Mouse (Mus musculus) left cerebral cortex, postnatal 36 days (tissue): ENCODE data around the gene Ell2. TPM values are rescaled to one million over a fixed set of nuclear protein-coding genes. Genes with fewer than 3 reads are reported as not detected.
"Not testable (repeated sequence)": the region's sequence is repeated elsewhere in the genome, so short reads cannot be mapped to it uniquely, and the experiment has no call there.

Source experiments
- DNase-seq, 2 experiments: peaks; one replicate each; pipeline ENCODE4 v3.0.0; 2021 to 2022; ENCODE audit warnings: low spot score in 2 of 2, mixed read lengths in 1 of 2
- intact Hi-C: fragments of 180-260 bp; cut with DNase I; formaldehyde crosslinking; loops from one replicate; pipeline ENCODE4 v1.15.1; 2025
- total RNA-seq, 2 experiments: library from RNA; stranded (reverse); gene quantifications; 2 replicates each; pipeline ENCODE4 v1.2.3; 2021

Gene Ell2
- total RNA-seq = 10 to 100 TPM; 42.6 to 52.3 TPM

DNA sequence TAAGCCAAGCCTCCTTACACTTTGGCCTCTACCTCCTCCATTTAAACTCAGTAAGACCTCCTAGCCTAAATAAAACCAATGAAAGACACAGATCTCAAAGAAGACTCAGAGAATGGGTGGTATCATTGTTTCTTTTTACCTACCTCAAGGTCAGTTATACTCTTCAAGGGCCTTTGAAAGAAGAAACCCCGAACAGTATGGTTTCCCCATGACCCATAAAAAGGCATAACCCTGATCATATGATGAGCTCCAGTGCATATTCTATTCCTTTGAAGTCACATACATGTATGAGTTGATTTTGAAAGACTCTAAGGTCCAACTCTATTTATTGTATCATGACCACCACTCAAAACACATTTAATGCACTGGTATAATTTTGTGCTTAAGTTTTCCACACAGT, at the start of gene Ell2:
TSS of gene Ell2 (plus strand) at position 301 of the 400 bp plus-strand sequence.
- DNase-seq = no peak
- intact Hi-C loops = loop anchor here (5.0 kb wide), 1 partner anchor 46 kb away; no protein-coding TSS in a partner anchor

DNA sequence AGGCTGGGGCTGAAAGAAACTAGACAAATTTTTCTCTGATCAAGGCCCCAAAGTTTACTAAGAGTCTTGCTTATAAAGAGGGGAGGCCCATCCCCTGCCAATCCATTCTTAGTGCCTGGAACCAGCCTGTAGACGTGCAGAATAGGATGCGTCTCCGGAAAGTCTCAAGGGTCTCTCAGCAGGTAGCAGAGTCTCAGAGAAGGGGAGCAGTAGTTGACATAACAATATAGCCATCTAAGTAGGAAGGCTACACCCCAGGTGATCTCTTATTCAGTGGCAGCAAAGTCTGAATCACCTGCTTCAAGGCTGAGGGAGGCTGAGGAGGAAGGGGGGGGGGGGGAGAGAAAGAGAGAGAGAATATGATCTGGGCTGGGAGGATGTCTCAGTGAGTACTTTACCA, 21.1 kb upstream of the Ell2 start:
- intact Hi-C loops = no loop called here
- DNase-seq = no peak

DNA sequence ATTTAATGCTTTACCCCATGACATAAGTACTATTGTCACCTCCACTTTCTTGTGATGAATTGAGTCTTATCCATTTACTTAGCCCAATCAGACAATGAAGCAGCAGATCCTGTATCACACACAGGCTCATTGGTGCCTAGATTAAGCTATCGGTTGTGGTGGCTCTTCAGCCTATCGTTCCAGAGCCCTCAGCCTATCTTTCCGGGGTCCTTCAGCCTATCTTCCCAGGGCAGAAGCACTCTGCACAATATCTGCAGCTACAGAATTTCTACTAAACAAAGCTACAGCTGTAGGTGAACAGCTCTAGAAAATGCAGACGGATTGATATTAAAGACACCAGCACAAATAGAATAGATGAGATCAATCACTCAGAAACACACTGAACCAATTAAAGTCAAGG, 19.6 kb upstream of the Ell2 start:
- DNase-seq = no peak
- intact Hi-C loops = no loop called here

DNA sequence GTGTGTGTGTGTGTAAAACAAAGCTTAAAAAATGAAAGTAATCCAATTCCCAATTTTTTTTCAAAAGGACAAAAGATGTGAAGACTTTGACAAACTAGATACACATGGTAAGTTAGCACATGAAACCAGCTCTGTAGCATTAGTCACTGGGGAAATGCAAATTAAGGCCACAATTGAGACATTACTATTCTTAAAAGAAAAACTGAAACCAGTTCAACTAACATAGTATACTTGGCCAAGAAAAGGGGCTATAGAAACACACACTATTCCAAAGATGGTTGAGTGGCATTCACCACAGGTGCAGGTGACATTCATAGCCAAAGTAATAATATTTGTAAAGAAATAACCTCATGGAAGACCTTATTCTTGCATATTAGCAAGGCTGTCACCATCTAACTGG, 14.9 kb upstream of the Ell2 start:
- intact Hi-C loops = no loop called here
- no peak for DNase-seq

GRCm38 (mm10) chr13:75693081-75693480, 13.5 kb upstream of the Ell2 start:
- intact Hi-C loops = no loop called here
- no peak for DNase-seq

- DNase-seq = no peak
- intact Hi-C loops = no loop called here
Measured at GRCm38 (mm10) chr13:75702814-75703213, 3.7 kb upstream of the Ell2 start.

DNA sequence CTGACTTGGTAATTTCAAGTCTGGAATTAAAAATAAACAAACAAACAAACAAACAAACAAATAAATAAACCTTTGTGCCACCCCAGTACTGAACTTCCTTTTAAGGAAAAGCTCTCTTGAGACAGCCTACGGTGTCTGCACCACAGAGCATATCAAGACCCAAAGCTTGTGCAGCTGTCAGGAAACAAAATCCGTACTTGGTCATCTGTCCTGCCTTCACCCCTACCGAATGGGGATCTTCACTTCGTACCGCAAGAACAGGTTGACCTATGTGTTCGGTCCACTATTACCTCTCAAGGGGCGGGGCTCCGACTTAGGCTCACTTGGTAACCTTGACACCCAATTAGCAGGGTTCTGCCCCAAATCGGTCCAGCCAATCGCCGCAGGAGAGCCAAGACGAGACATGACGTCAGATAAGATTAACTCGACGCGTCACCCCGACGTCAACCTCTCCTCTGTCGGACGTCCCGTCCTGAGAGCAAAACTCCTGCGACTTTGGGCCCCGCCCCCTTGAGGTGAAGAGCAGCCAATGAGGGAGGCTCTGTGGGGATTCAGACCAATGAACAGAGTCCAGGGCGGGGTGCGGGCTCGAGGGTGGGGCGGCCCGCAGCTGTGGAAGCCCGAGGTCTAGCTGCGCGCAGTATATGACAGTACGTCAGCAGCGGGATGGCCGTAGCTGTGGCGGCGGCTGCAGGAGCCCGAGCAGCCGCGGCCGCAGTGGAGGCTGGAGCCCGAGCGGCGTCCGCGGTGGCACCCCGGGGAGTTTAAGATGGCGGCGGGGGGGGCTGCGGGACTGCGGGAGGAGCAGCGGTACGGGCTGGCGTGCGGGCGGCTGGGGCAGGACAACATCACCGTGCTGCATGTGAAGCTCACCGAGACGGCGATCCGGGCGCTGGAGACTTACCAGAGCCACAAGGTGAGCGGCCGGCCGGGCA, 592 bp downstream of the Ell2 start:
- intact Hi-C loops = loop anchor here (5.0 kb wide), 1 partner anchor 45 kb away; no protein-coding TSS in a partner anchor
- peak; percentile 86 to 87 for DNase-seq

DNA sequence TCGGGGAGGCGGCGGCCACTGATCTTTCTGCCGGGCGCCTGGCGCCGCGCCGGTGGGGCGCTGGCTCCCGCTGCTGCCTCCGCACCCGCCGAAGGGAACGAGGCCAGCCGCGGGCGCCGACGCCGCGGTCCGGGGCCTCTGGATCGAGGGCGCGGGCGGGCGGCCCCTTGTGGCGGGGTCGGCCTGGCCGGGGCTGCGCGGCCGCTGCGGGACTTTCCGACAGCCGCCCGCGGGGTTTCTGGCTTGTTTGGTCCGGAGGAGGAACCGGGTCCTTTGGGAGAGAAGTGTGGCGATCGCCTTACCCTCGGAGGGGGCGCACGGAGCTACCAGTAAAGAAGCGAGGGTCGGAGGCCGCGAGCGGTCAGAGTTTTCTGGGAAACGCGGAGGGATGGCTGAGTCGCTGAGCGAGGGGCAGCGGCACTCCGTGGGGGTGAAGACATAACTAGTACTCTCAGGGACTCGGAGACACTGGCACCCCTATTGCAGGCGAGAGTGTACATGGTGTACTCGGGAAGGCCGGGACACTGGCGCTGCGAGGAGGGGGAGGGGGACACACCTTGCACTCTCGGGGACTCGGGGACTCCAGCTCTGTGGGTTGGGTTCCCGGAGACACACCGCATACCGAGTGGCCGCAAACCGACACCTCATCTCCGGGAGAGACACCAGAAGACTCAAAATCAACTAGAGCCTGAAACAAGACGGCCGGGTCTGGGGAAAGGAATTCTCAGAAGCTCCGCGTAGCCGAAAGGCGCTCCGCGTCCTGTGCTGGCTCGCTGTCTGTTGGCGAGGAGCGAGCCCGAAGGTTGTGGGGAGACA, 1.5 kb downstream of the Ell2 start:
- intact Hi-C loops = loop anchor here (5.0 kb wide), 1 partner anchor 44 kb away; no protein-coding TSS in a partner anchor

GRCm38 (mm10) chr13:75708637-75709002, 2.1 kb downstream of the Ell2 start:
- intact Hi-C loops = loop anchor here (5.0 kb wide), 1 partner anchor 44 kb away; no protein-coding TSS in a partner anchor
- no peak for DNase-seq

More for the DNA sequence above, 1.5 kb downstream of the Ell2 start:
- DNase-seq = peak; percentile 67 to 69

DNA sequence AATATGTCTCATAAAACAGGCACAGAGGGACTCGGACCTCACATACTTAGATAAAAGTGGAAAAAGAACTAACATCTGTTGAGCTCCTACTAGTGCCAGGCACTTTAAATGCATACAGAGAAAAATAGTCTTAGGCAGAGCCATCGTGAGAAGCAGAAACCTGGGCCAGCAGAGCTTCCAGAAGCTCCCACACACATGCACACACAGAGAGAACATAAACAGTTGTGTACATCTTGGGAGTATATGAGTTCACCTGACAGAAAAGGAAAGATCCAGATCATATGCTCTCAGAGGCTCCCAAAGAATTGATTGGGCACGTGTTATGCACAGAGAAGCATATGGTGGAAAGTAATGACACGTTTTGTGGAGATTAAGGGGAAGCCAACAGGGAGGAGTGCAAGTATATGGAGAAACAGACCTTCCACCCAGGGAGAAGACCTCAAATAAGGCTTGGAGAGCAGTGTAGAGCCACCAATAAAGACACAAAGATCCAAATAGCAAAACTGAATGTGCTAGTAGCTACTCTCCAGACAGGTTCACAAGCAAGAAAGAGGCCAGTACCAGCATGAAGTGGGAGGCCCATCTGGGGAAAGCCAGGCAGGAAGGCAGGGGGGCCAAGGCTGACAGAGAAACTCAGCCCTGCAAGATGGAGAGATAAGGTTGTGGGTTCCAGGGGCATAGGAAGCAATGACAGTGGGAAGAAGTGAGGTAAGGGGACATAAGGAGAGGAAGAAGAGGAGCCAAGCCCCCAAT, 2.6 kb downstream of the Ell2 start:
- intact Hi-C loops = loop anchor here (5.0 kb wide), 1 partner anchor 43 kb away; no protein-coding TSS in a partner anchor
- DNase-seq = peak; percentile 39 to 48

GRCm38 (mm10) chr13:75710152-75710551, 3.6 kb downstream of the Ell2 start:
- no peak for DNase-seq
- intact Hi-C loops = no loop called here

DNA sequence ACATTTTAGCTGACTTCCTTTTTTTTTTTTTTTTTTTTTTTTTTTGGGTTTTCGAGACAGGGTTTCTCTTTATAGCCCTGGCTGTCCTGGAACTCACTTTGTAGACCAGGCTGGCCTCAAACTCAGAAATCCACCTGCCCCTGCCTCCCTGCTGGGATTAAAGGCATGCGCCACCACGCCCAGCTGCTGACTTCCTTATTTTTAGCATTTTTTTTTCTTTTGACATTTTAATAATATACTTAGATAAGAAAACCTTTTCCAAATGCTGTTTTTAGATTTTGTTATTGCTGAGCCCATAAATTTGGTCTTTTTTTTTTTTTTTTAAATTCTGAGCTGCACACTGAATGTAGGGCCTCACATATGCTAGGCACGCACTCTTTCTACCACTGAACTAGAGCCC, 5.0 kb downstream of the Ell2 start:
- DNase-seq, intact Hi-C loops: not testable (repeated sequence)

DNA sequence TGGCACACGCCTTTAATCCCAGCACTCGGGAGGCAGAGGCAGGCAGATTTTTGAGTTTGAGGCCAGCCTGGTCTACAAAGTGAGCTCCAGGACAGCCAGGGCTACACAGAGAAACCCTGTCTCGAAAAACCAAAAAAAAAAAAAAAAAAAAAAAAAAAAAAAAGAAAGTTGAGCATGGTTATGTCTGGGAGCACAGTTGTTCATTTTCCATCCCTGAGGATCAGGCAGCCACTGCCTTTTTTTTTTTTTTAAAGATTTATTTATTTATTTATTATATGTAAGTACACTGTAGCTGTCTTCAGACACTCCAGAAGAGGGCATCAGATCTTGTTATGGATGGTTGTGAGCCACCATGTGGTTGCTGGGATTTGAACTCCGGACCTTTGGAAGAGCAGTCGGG, 6.0 kb downstream of the Ell2 start:
- intact Hi-C loops, DNase-seq: not testable (repeated sequence)

- no peak for DNase-seq
- intact Hi-C loops = no loop called here
Measured at GRCm38 (mm10) chr13:75714407-75714806, 7.8 kb downstream of the Ell2 start.

DNA sequence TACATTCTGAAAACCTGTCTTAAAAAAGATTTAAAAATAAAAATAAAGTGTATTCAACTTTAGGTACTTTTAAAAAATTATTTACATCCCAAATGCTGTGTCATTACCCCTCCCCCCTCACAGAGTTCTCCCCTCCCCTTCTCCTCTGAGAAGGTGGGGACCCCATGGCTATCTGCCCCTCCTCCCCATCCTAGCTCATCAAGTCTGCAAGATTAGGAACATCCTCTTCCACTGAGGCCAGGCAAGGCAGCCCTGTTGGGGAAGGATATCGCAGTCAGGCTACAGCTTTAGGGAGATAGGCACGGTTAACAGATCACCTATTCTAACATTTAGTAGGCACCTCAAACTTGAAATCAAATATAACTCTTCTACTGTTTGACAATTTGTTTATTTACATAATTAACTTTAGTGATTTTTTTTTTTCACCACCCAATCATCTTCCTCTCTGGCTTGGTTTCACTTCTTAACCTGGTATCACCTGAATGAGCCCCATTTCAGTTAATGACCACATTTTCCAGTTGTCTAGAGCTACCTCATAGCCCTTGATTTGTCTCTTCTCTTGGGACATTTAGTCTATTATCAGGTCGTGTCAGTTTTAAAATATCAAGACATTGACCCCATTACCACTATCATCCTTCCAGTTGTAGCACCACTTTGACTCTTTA, 11.2 kb downstream of the Ell2 start:
- no peak for DNase-seq
- intact Hi-C loops = no loop called here

GRCm38 (mm10) chr13:75718376-75718775, 11.8 kb downstream of the Ell2 start:
- DNase-seq = no peak
- intact Hi-C loops = no loop called here

DNA sequence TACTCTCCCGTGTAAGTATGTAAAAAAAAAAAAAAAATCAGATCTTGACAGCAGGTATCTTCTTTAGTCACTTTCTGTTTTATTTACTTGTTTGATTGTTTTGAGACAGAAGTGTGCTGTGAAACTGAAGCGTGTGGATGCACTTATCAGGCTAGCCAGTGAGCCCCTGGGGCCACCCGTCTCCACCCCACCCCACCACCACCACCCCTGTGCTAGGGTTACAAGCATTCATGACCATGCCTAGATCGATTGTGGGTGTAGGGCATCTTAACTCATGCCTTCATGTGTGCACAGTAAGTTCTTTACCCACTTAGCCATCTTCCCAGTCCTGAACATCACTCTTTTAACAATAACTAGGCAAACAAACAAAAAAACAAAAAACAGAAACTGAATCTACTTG, 13.1 kb downstream of the Ell2 start:
- no peak for DNase-seq
- intact Hi-C loops = no loop called here

- intact Hi-C loops = no loop called here
Measured at GRCm38 (mm10) chr13:75726569-75727373, 20.2 kb downstream of the Ell2 start.

More at GRCm38 (mm10) chr13:75726569-75727373, 20.2 kb downstream of the Ell2 start:
- no peak for DNase-seq
